Mouse (Mus musculus) adipocyte (in vitro differentiated cells): ENCODE data around the gene Zc3h14.

Experiments
- DNase-seq: peaks from one replicate; pipeline ENCODE4 v3.0.0-alpha.2; 2016; ENCODE audit warnings: low spot score

The Zc3h14 gene

DNA sequence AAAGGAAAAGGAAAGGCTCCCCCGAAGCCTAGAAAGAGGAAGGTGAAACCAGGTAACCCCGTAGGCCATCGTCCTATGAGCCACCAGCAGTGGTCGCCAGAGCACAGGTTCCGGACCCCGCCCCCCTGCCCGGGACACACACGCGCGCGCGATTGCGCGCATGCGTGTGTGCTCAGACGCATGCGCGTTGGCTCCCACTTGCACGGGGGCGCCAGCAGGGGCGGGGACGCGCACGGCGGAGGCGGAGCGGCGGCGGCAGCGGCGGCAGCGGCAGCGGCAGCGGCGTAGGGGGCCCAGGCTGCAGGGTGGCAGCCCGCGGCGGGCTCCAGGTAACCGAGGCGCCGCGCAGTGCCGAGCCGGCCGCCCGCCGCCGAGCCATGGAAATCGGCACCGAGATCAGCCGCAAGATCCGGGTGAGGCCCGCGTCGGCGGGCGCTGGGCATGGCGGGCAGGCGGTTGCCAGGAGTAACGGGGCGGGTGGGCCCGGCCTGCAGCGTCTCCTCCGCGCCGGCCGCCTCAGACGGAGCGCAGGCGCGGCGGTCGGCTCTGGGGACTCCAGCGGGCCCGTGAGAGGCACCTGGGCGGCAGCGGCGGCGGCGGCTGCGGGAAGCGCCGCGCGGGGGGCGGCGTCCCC, at the start of gene Zc3h14:
TSS of gene Zc3h14 (plus strand) at position 219 of the 634 bp plus-strand sequence.
- DNase-seq, result peak; percentile 91

DNA sequence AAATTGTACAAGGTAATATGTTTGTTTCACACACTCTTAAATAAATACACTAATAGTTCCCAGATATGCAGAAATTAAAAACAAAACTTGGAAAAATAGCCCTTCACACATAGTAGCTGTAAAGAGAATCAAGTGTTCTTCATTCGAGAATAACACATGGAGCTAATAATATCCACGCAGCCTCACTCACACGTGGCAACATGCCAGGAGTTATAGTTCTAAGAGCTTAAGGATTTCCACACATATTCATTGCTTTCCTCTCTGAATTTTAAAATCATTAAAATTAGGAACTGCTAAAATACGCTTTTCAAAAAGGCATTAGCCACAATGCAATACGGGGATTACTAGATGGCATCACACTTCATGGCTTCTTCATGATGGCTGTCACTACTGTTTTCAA, 49.6 kb upstream of the Zc3h14 start:
- no peak for DNase-seq

GRCm38 (mm10) chr12:98701564-98701963, 45.2 kb upstream of the Zc3h14 start:
- no peak for DNase-seq

- no peak for DNase-seq
Measured at GRCm38 (mm10) chr12:98703554-98703953, 43.2 kb upstream of the Zc3h14 start.

- no peak for DNase-seq
Measured at GRCm38 (mm10) chr12:98703961-98704360, 42.8 kb upstream of the Zc3h14 start.

- DNase-seq, result no peak
Measured at GRCm38 (mm10) chr12:98712819-98713218, 33.9 kb upstream of the Zc3h14 start.

GRCm38 (mm10) chr12:98713621-98714103, 33.1 kb upstream of the Zc3h14 start:
- no peak for DNase-seq

GRCm38 (mm10) chr12:98714757-98715156, 32.0 kb upstream of the Zc3h14 start:
- no peak for DNase-seq

DNA sequence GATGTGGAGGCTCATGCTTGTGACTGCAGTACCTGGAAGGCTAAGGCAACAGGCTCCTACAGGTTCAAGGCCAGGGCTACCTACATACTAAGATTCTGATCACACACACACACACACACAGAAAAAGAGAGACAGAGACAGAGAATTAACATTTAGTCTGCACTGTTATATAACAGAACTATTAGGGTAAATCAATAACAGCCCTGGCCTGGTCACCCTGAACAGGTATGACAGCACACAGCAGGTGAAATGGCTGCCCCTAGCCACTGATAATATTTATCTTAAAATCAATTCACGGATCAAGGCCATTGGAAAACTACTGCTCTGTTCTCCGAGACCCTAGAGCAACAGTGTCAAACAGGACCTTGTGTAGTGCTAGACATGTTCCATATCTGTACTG, 30.6 kb upstream of the Zc3h14 start:
- no peak for DNase-seq

DNA sequence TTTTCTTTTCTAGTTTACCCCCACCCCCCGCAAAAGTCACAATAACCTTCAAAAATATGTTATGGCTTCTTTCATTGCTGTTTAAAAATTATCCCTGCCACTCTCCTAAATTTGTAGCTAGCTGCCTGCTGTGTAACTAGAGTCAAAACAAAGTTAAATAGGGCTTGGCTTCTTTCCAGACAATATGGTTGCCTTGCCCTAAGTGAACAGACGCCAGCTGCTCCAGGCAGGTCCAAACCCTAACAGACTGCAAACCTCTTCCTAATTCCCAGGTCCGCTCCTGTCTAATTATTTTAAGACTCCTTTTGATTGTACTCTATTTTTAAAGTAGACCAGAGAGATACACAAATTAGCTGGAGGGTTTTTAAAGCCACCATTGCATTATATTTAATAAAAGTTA, 26.1 kb upstream of the Zc3h14 start:
- no peak for DNase-seq

- no peak for DNase-seq
Measured at GRCm38 (mm10) chr12:98721030-98721429, 25.7 kb upstream of the Zc3h14 start.

GRCm38 (mm10) chr12:98724224-98724623, 22.5 kb upstream of the Zc3h14 start:
- no peak for DNase-seq

DNA sequence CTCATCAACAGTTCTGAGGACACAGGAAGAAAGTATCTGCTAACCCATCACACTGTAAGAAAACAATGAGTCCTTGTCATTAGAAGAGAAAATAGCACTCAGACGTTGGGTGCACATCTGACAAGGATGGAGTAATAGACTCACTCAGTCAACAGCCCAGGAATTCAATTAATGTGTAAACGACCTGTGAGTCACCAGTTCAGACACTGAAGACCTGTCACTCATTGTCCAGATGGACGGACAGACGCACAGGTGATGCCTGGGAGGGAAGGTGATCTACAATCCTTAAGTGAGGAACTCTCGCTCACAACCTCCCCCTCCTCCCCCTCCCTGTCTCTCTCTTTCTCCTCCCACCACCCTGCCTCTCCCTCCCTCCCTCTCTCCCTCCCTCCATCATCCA, 21.8 kb upstream of the Zc3h14 start:
- no peak for DNase-seq

GRCm38 (mm10) chr12:98726078-98726477, 20.7 kb upstream of the Zc3h14 start:
- no peak for DNase-seq

DNA sequence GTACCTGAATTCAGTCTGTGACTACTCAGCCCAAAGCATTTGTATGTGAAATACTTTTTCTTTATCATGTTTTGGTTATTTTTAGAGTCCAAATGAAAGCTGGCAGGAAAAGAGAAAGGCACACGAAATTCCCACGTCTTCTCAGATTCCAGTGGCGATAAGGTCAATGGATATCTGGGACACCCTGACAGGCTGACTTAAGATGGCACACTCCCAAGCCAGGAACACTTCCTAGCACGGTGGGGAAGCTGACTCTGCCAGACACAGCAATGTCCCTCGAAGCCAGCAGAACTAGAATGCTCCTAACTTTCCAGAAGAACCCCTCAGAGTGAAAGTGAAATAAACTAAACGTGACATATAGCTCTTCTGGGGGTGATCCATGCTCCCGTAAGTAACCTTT, 19.6 kb upstream of the Zc3h14 start:
- DNase-seq, result no peak

DNA sequence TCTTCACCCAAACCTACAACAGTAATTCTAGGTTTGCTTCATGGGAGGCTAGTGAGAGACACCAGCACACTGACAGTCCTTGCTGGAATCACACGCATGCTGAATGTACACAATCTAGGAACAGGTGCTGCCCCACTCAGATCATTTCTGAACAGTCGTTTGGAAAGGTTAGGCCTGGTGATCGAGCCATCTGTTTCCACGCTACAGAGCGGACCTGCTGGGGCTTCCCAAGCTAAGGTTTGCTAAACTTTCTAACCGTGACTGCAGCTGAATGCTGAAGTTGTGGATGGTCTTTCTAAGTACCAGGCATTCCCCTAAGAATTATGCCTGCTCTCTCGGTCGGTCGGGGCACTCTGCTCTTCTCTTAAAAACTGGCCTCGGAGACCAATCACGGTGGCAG, 16.1 kb upstream of the Zc3h14 start:
- no peak for DNase-seq

DNA sequence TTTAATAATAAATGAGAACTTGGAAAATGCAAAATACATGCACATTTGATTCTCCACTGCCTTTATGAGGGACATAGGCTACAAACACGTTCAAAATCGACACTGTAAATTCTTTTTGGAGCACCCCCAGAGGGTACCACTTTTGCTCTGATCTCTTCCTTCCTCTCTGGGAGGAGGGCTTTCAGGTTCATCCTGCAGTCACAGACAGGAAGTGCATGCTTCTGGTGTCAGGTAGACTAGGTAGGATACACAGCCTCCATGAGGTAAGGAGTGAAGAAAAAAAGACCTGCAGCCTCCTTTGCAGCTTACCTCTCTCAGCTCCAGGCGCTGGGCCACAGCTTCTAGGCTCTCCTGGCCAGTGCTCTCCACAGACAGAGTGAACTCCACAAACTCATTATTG, 13.6 kb upstream of the Zc3h14 start:
- DNase-seq, result no peak

- no peak for DNase-seq
Measured at GRCm38 (mm10) chr12:98733776-98734175, 13.0 kb upstream of the Zc3h14 start.

DNA sequence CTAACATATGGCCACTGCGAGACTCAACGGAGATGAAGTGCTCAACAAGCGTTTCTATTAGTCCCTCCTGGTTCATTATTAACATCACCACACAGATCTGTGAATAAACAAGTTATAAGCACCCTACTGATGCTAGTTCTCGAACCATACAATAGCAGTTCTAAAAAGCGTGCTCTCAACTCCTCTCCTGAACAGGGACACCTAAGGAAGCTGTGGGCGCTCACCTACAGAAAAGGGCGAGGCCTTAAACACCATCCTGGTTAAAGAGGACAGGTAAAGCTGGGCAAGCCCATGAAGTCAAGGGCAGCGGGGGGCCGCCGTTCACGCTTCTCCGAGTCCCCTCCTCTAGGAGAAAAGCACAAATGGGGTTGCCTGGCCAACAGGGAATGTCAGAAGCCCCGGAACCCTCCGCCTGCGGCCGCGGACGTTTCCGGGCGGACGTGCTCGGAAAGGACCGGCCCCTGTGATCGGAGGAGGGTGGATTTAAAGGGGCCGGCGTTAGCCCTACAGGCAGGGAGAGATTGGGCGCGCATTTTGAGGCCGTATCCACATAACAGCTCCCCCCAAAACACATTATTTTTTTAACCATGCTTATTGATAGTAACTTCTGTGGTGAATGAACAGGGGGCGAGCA, 12.4 kb upstream of the Zc3h14 start:
- peak; percentile 76 for DNase-seq

- DNase-seq, result peak; percentile 18
Measured at GRCm38 (mm10) chr12:98734880-98735801, 11.6 kb upstream of the Zc3h14 start.

- DNase-seq, result peak; percentile 62
Measured at GRCm38 (mm10) chr12:98736951-98737800, 9.6 kb upstream of the Zc3h14 start, which contains the start of gene Ptpn21. Gene Ptpn21, minus strand, starts transcription at chr12:98737405.
